Mouse (Mus musculus): ENCODE measurements around the gene Xxylt1.
A peak's percentile ranks its signal among the peaks of the same experiment; 100 is the strongest.
"Not testable (repeated sequence)": the region's sequence is repeated elsewhere in the genome, so short reads cannot be mapped to it uniquely, and the experiment has no call there.

Gene Xxylt1

GRCm38 (mm10) chr16:31024221-31024620 lies 57.0 kb downstream of the Xxylt1 start:
- no peak for DNase-seq (ENCODE audit: inconsistent ontology term)

DNA sequence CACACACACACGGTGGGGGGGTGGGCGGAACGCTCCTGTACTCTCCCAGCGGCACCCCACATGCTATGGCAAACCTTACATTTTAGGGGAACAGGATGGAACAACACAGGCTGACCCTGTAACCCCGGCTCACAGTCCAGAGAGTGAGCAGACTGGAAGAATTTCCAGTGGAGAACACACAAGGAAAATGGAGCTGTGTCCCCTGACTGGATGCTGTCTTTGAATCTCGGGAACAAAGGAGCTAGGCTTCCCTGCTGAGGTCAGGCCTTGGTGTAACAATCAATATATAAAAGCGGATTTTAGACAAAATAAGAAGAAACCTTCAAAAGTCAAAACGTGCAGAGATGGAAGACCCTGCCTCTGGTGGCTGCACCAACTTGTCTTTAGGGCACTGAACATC lies 57.4 kb downstream of the Xxylt1 start:
- DNase-seq (ENCODE audit: inconsistent ontology term): no peak

- no peak for DNase-seq (ENCODE audit: inconsistent ontology term)
Observed at GRCm38 (mm10) chr16:31022287-31022686, 58.9 kb downstream of the Xxylt1 start.

DNA sequence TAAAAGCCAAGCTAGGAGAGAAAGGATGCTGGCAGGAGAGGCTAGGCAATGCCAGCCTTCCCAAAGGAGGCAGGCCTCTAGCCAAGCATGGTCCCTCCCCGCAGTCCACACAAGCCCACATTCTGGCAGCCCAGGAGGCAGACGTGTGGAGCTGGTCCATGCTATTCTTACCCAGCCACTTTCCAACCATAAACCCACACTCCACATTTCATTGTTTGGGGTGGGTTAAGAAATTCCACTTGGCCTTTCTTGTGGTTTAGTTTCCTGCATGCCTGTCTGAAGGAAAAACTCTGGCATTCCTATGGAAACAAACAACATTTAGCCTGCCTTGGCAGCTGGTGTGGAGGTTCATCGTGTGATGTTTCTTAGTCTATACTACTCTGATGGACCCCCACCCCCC lies 61.7 kb downstream of the Xxylt1 start:
- peak; percentile 85 for DNase-seq (ENCODE audit: inconsistent ontology term)

DNA sequence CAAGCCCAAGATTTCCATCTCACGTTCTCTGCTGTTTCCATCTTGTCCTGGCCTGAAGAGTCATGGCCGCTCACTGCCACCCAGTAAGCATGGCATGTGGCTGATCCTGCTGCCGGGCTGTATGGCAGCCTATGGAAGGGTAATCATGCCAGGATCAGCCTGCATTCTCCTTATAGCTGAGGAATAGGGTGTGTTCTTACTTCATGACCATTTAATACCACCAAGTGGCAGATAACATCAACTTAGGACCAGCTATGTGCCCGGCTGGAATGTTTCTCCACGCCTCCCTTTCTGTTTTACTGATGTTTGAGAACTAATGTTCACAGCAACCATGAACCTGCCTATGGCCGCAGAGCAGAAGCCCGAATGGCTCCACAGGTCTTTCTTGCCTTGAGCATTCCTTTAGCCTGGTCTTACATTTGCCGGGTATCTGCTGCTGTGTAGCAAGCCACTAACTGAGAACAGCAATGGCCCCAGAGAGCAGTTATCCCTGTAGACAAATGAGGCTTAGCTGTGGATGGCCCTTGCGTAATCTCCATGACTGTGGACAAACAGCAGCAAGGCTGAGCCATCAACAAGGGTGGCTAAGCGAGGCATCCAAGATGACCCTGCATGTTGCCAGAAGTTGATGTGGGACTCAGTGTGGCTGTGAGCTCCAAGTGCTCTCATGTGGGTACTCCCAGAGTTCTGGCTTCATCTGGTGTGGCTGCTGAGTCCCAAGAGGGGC lies 63.4 kb downstream of the Xxylt1 start:
- no peak for DNase-seq (ENCODE audit: inconsistent ontology term)

GRCm38 (mm10) chr16:31016669-31017068 lies 64.6 kb downstream of the Xxylt1 start:
- DNase-seq (ENCODE audit: inconsistent ontology term): no peak

- DNase-seq (ENCODE audit: inconsistent ontology term): no peak
Observed at GRCm38 (mm10) chr16:31016169-31016568, 65.1 kb downstream of the Xxylt1 start.

DNA sequence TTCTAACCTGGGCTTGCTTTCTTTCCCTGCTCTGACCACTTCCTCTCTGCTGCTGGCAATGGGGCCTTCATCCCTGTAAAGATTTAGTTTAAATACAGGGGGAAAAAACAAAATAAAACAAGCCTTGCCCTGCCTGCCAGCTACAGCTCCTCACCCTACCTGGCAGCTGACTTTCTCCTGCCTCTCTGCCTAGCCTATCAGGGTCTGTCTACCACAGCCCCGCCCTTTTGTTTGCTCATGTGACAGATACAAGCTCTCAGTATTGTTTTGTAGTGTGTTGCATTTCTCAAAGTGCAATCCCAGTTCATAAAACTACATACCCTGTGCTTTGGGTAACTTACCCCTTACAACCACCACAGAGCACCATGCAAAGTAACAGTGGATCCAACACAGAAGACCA lies 66.0 kb downstream of the Xxylt1 start:
- DNase-seq (ENCODE audit: inconsistent ontology term): no peak

- no peak for DNase-seq (ENCODE audit: inconsistent ontology term)
Observed at GRCm38 (mm10) chr16:31012236-31012635, 69.0 kb downstream of the Xxylt1 start.

DNA sequence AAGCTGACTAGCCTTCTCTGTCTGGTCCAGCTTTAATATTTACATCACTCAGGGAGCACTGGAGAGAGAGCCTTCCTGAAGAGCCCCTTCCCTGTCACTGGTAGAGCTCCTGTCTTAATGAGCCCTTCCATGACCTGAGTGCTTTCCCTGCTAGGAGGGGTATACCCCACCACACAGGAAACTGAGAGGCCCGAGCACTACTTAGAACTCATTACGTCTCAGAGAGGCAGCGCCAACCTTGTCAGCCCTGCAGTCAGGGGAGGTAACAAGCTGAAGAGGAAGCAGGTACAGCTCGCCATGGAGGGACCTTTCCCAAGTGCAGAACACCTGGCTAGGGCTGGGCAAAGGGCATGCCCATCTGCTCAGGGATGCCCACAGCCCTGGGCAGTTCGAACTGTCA lies 70.8 kb downstream of the Xxylt1 start:
- no peak for DNase-seq (ENCODE audit: inconsistent ontology term)

GRCm38 (mm10) chr16:31008326-31008725 lies 72.9 kb downstream of the Xxylt1 start:
- no peak for DNase-seq (ENCODE audit: inconsistent ontology term)

GRCm38 (mm10) chr16:31007582-31007981 lies 73.7 kb downstream of the Xxylt1 start:
- no peak for DNase-seq (ENCODE audit: inconsistent ontology term)

DNA sequence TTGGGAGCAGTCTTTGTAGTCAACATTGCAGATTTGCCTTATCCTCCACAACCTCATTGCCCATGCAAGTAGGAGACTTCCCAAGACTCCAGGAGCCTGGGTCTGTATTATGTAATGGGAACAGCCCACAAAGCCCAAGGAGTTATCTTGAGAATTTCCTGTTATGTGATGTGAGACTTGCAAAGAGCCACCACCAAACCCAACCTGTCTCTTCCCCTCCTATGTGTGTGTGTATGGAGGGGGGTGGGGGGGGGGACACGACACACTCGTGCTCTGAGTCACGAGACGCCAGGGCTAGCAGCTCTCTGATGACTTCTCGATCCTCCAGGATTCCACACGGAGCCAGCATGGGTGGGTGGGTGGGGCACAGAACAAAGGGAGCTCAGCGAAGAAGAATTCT lies 75.5 kb downstream of the Xxylt1 start:
- DNase-seq (ENCODE audit: inconsistent ontology term): no peak

- DNase-seq (ENCODE audit: inconsistent ontology term): no peak
Observed at GRCm38 (mm10) chr16:31004321-31004682, 76.9 kb downstream of the Xxylt1 start.

DNA sequence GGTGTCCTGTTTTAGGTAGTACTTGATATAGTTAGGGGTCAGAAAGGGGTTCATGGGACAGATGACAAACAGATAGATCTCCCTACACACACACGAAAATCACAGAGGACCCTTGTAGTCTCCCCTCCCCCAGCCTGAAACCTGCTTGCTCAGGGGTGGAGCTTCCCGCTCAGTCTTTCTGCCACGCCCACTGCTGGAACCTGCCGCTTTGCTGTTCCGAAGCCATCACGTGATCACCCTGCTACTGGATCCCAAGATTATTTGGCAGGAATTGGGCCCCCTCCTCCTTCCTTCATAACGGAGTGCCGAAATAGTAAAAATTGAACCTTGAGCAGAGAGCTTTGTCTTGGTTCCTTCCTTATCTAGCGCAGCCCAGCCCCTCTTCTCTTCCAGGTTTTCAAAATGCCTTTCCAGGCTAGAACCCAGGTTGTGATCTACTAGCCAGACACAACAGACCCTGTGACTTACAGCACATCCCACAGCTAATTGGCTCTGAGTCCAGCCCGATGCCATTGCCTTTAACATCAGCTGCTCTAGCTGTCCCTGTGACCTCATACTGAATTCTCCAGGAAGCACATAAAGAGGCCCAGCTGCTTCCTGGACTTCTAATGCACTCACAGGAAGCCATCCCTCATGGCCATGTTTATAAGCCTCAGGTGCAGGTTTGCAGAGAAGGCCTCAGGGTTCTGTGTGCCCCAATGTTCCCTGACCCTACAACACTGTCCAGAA lies 77.5 kb downstream of the Xxylt1 start:
- not testable (repeated sequence) for DNase-seq (ENCODE audit: inconsistent ontology term)

DNA sequence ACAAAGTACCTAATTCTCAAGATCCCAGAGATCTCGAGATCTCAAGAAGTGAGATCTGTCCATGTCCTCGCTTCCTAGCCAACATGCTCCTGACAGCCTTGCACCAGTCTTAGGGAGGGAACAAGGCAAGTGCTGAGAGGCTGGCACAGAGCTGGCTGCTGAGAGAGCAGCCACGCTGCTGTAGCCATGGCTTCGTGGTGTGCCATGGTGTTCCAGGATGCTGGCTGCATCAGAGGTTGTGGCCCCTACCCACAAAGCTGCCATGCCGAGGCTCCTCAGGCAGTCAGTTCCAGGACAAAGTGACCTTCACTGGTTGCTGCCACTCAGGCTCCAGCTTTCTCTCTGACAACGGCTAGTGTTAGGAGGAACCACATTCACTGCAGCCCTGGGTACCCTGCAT lies 78.3 kb downstream of the Xxylt1 start:
- DNase-seq (ENCODE audit: inconsistent ontology term): no peak

DNA sequence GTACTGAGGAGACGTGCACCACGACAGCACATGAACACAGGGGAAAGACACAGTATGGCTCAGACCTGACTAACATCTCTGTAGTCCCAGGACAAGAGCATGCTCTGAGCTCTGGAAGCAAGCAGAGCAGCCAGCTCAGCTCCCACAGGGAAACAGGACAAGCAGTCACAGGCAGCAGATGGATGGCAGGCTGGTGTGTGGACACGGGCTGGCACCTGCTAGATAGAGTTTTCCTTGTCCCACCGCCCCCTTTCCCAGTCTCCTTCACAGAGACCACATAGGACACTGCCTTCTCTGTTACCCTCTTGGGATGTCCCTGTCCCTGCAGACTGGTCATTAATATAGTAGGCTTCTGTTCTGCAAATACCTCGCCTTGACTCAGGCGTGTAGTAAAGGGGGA lies 79.1 kb downstream of the Xxylt1 start:
- DNase-seq (ENCODE audit: inconsistent ontology term): peak; percentile 47

GRCm38 (mm10) chr16:30998711-30999110 lies 82.5 kb downstream of the Xxylt1 start:
- DNase-seq (ENCODE audit: inconsistent ontology term): no peak

- no peak for DNase-seq (ENCODE audit: inconsistent ontology term)
Observed at GRCm38 (mm10) chr16:30998048-30998447, 83.2 kb downstream of the Xxylt1 start.

- no peak for DNase-seq (ENCODE audit: inconsistent ontology term)
Observed at GRCm38 (mm10) chr16:30995446-30995845, 85.8 kb downstream of the Xxylt1 start.

GRCm38 (mm10) chr16:30994881-30995280 lies 86.4 kb downstream of the Xxylt1 start:
- no peak for DNase-seq (ENCODE audit: inconsistent ontology term)

GRCm38 (mm10) chr16:30994296-30994695 lies 86.9 kb downstream of the Xxylt1 start:
- no peak for DNase-seq (ENCODE audit: inconsistent ontology term)

- peak; percentile 72 for DNase-seq (ENCODE audit: inconsistent ontology term)
Observed at GRCm38 (mm10) chr16:30992568-30992967, 88.7 kb downstream of the Xxylt1 start.
